Mouse (Mus musculus): ENCODE data around the gene 4921539E11Rik.

GRCm38 (mm10) chr4:103263812-103264396 lies 26.8 kb downstream of the 4921539E11Rik start:
- no peak for TF ChIP-seq CHD2 (IDR thresholded peaks at IDR 0.05; ENCODE audit: low read depth, low read length)
- TF ChIP-seq ZNF384 (IDR thresholded peaks at IDR 0.05; ENCODE audit: low read depth, low read length): no peak

Measured in ES-E14 (cell line).